16 mouse cellular contexts compared by ENCODE assay signal in genomic region chr8:10788496-10789200, GRCm38 (mm10).
DNase-seq lines count a peak whose midpoint lies in the region; ATAC-seq and TF ChIP-seq lines count a peak whose summit lies in the region.
"Had no signal": no experiment of that assay in that cellular context is flagged by ENCODE, and none has a peak within 500 bp of the region (broad histone marks: within the 10 kb centered on the region; RNA-seq: fewer than 3 reads in every experiment).

No protein-coding gene starts in this region.

- no peaks in the 10 kb centered on the region for H3K4me1 ChIP-seq in kidney, postnatal 0 days (replicated peaks; ENCODE audit: insufficient read depth, low read length)
- peaks cover 41% of the 10 kb centered on the region for H3K4me1 ChIP-seq in midbrain, embryonic 10.5 days
- peaks cover 12% of the 10 kb centered on the region for H3K4me1 ChIP-seq in midbrain, embryonic 15.5 days
- H3K4me1 ChIP-seq in stomach, postnatal 0 days (replicated peaks; ENCODE audit: control insufficient read depth, insufficient read depth): no peaks in the 10 kb centered on the region
- H3K4me1 ChIP-seq: embryonic facial prominence, embryonic 13.5 days; limb, embryonic 13.5 days had no signal

- intact Hi-C loops in heart, postnatal 36 days (cut with DNase I): no loop called here

- no peak overlapping the region for H3K9ac ChIP-seq in kidney, postnatal 0 days (ENCODE audit: low read depth, low read length)
- H3K9ac ChIP-seq in midbrain, embryonic 15.5 days: no peak overlapping the region
- no peak overlapping the region for H3K9ac ChIP-seq in stomach, postnatal 0 days (ENCODE audit: low read length)
- H3K9ac ChIP-seq: embryonic facial prominence, embryonic 13.5 days; limb, embryonic 13.5 days had no signal

- H3K27me3 ChIP-seq in kidney, postnatal 0 days (ENCODE audit: insufficient read depth, low read length): no peaks in the 10 kb centered on the region
- no peaks in the 10 kb centered on the region; the same call in 1 of the 2 replicates for H3K27me3 ChIP-seq in midbrain, embryonic 10.5 days (ENCODE audit: low read depth, poor library complexity, severe bottlenecking)
- H3K27me3 ChIP-seq in midbrain, embryonic 15.5 days (replicated peaks): no peaks in the 10 kb centered on the region
- no peaks in the 10 kb centered on the region for H3K27me3 ChIP-seq in stomach, postnatal 0 days (ENCODE audit: control insufficient read depth, insufficient read depth, low read length)
- H3K27me3 ChIP-seq: embryonic facial prominence, embryonic 13.5 days; limb, embryonic 13.5 days; Patski had no signal

- no peak for TF ChIP-seq CTCF in kidney, postnatal 0 days (IDR thresholded peaks at IDR 0.05; ENCODE audit: low read depth)
- peak; percentile 29 for TF ChIP-seq CTCF in stomach, postnatal 0 days (IDR thresholded peaks at IDR 0.05; ENCODE audit: low read depth)

- peak; percentile 13 to 15 for DNase-seq in heart, adult 18-20 months
- no peak for DNase-seq in heart, postnatal 36 days
- peak; percentile 54 for DNase-seq in kidney, postnatal 0 days (ENCODE audit: low spot score)
- DNase-seq in kidney, adult 8-10 months: no peak
- no peak for DNase-seq in midbrain, embryonic 10.5 days (ENCODE audit: low spot score)
- DNase-seq in stomach, postnatal 0 days (ENCODE audit: low spot score): no peak
- no peak for DNase-seq in thymus, postnatal 36 days
- DNase-seq: cerebellum, adult 9-10 months; layer of hippocampus, adult 9-11 months; spleen, adult 18-20 months had no signal

- no peak overlapping the region for H3K4me3 ChIP-seq in kidney, postnatal 0 days (replicated peaks; ENCODE audit: low read depth, low read length)
- H3K4me3 ChIP-seq in midbrain, embryonic 10.5 days: no peak overlapping the region
- H3K4me3 ChIP-seq in midbrain, embryonic 15.5 days: no peak overlapping the region
- no peak overlapping the region for H3K4me3 ChIP-seq in stomach, postnatal 0 days (ENCODE audit: low read depth, low read length)
- H3K4me3 ChIP-seq: embryonic facial prominence, embryonic 13.5 days; forebrain, embryonic 10.5 days; limb, embryonic 13.5 days had no signal

- WGBS in kidney, postnatal 0 days: 74% methylated on average over 8 of the region's 8 CpGs
- 86% methylated on average over 8 of the region's 8 CpGs for WGBS in midbrain, embryonic 10.5 days
- 79% methylated on average over 8 of the region's 8 CpGs for WGBS in midbrain, embryonic 15.5 days
- 46% methylated on average over 8 of the region's 8 CpGs for WGBS in stomach, postnatal 0 days

- H3K9me3 ChIP-seq in kidney, postnatal 0 days (replicated peaks; ENCODE audit: low read length): no peaks in the 10 kb centered on the region
- H3K9me3 ChIP-seq in midbrain, embryonic 10.5 days (replicated peaks): no peaks in the 10 kb centered on the region
- no peaks in the 10 kb centered on the region for H3K9me3 ChIP-seq in midbrain, embryonic 15.5 days
- no peaks in the 10 kb centered on the region for H3K9me3 ChIP-seq in stomach, postnatal 0 days (ENCODE audit: control insufficient read depth, low read length)
- H3K9me3 ChIP-seq: embryonic facial prominence, embryonic 13.5 days; forebrain, embryonic 10.5 days; limb, embryonic 13.5 days had no signal

- no peak for TF ChIP-seq EP300 in stomach, postnatal 0 days (optimal IDR thresholded peaks at IDR 0.05)

- no peak overlapping the region for H3K27ac ChIP-seq in kidney, postnatal 0 days
- 0 out of 2 replicates have a peak overlapping the region, but pooled peaks have one; percentile 6 for H3K27ac ChIP-seq in midbrain, embryonic 10.5 days (replicated peaks)
- H3K27ac ChIP-seq in midbrain, embryonic 15.5 days: no peak overlapping the region
- no peak overlapping the region for H3K27ac ChIP-seq in stomach, postnatal 0 days (replicated peaks)
- H3K27ac ChIP-seq: embryonic facial prominence, embryonic 13.5 days; forebrain, embryonic 10.5 days; limb, embryonic 13.5 days had no signal

- H3K4me2 ChIP-seq in kidney, postnatal 0 days (ENCODE audit: low read length): no peak overlapping the region
- H3K4me2 ChIP-seq in midbrain, embryonic 15.5 days: no peak overlapping the region
- no peak overlapping the region for H3K4me2 ChIP-seq in stomach, postnatal 0 days (replicated peaks; ENCODE audit: low read depth)
- H3K4me2 ChIP-seq: embryonic facial prominence, embryonic 13.5 days; limb, embryonic 13.5 days had no signal

- H3K36me3 ChIP-seq in kidney, postnatal 0 days (ENCODE audit: insufficient read depth, low read length): no peaks in the 10 kb centered on the region
- no peaks in the 10 kb centered on the region for H3K36me3 ChIP-seq in midbrain, embryonic 10.5 days
- no peaks in the 10 kb centered on the region for H3K36me3 ChIP-seq in midbrain, embryonic 15.5 days (replicated peaks)
- H3K36me3 ChIP-seq in stomach, postnatal 0 days (ENCODE audit: control insufficient read depth, insufficient read depth, low read length): no peaks in the 10 kb centered on the region
- H3K36me3 ChIP-seq: embryonic facial prominence, embryonic 13.5 days; forebrain, embryonic 10.5 days; limb, embryonic 13.5 days had no signal

- no peak for ATAC-seq in kidney, postnatal 0 days (replicated peaks; ENCODE audit: low FRiP score, low read depth)
- ATAC-seq in midbrain, embryonic 15.5 days (replicated peaks): no peak
- ATAC-seq in stomach, postnatal 0 days (ENCODE audit: low FRiP score, low TSS enrichment): no peak; the same call in 1 of the 2 replicates
- ATAC-seq: inflammation-experienced regulatory T-cells, adult 6 months; Patski had no signal

Comparison
In these comparisons a context has a peak if more than half of its experiments do, and no peak if none do; other contexts are left out.
1. DNase-seq: peak in heart, adult 18-20 months (2 of 2) and kidney, postnatal 0 days (single experiment); none in heart, postnatal 36 days (0 of 2), kidney, adult 8-10 months (0 of 2), midbrain, embryonic 10.5 days (single experiment), stomach, postnatal 0 days (single experiment) and thymus, postnatal 36 days (0 of 2).